Mouse (Mus musculus): ENCODE measurements around the gene Col8a2. TPM values are rescaled to one million over a fixed set of nuclear protein-coding genes. Genes with fewer than 3 reads are reported as not detected.

Gene Col8a2
- polyA plus RNA-seq, 1 experiment from 2014 or later = 1.2 TPM

- Histone ChIP-seq H3K27ac (ENCODE audit: low read depth, low read length) (no peak overlapping the region), H3K36me3 (ENCODE audit: control insufficient read depth, insufficient read depth, low read length) (no peaks in the 10 kb centered on the region), H3K9me3 (replicated peaks; ENCODE audit: control insufficient read depth, low read length) (peaks cover 4% of the 10 kb centered on the region; the same call in 1 of the 2 replicates), H3K9ac (ENCODE audit: low read length) (no peak overlapping the region), H3K4me1 (ENCODE audit: control insufficient read depth, insufficient read depth, low read length) (no peaks in the 10 kb centered on the region), H3K27me3 (replicated peaks; ENCODE audit: control insufficient read depth, insufficient read depth, low read length) (peaks cover 40% of the 10 kb centered on the region), H3K4me3 (ENCODE audit: low read depth, low read length) (no peak overlapping the region), H3K4me2 (ENCODE audit: low read length) (no peak overlapping the region)
- DNase-seq (ENCODE audit: low spot score) (no peak), ATAC-seq (no peak)
- WGBS = 51% methylated on average over 4 of the region's 4 CpGs
Observed at GRCm38 (mm10) chr4:126303877-126304276, 17.3 kb downstream of the Col8a2 start.

- 97% methylated on average over 1 of the region's 1 CpGs for WGBS
- H3K4me3 ChIP-seq (ENCODE audit: low read depth, low read length) = no peak overlapping the region
- no peak overlapping the region for H3K27ac ChIP-seq (ENCODE audit: low read depth, low read length)
- no peaks in the 10 kb centered on the region for H3K36me3 ChIP-seq (ENCODE audit: control insufficient read depth, insufficient read depth, low read length)
- no peak for DNase-seq (ENCODE audit: low spot score)
- H3K4me2 ChIP-seq (ENCODE audit: low read length) = no peak overlapping the region
- peaks cover 28% of the 10 kb centered on the region for H3K27me3 ChIP-seq (replicated peaks; ENCODE audit: control insufficient read depth, insufficient read depth, low read length)
- no peaks in the 10 kb centered on the region for H3K4me1 ChIP-seq (ENCODE audit: control insufficient read depth, insufficient read depth, low read length)
- ATAC-seq = no peak
- no peak overlapping the region for H3K9ac ChIP-seq (ENCODE audit: low read length)
- H3K9me3 ChIP-seq (replicated peaks; ENCODE audit: control insufficient read depth, low read length) = peaks cover 4% of the 10 kb centered on the region; the same call in 1 of the 2 replicates
Observed at GRCm38 (mm10) chr4:126305428-126305827, 18.8 kb downstream of the Col8a2 start.

- Histone ChIP-seq H3K9me3 (replicated peaks; ENCODE audit: control insufficient read depth, low read length) (peaks cover 4% of the 10 kb centered on the region; the same call in 1 of the 2 replicates), H3K4me1 (ENCODE audit: control insufficient read depth, insufficient read depth, low read length) (no peaks in the 10 kb centered on the region), H3K9ac (ENCODE audit: low read length) (no peak overlapping the region), H3K4me2 (ENCODE audit: low read length) (no peak overlapping the region), H3K27me3 (replicated peaks; ENCODE audit: control insufficient read depth, insufficient read depth, low read length) (peaks cover 22% of the 10 kb centered on the region), H3K4me3 (ENCODE audit: low read depth, low read length) (no peak overlapping the region), H3K36me3 (ENCODE audit: control insufficient read depth, insufficient read depth, low read length) (no peaks in the 10 kb centered on the region), H3K27ac (ENCODE audit: low read depth, low read length) (no peak overlapping the region)
- DNase-seq (ENCODE audit: low spot score) = no peak
- 88% methylated on average over 6 of the region's 6 CpGs for WGBS
- no peak for ATAC-seq
Observed at GRCm38 (mm10) chr4:126306058-126306457, 19.5 kb downstream of the Col8a2 start.

- WGBS = 7% methylated on average over 2 of the region's 2 CpGs
- no peak overlapping the region for H3K4me3 ChIP-seq (ENCODE audit: low read depth, low read length)
- H3K4me2 ChIP-seq (ENCODE audit: low read length) = no peak overlapping the region
- H3K27me3 ChIP-seq (replicated peaks; ENCODE audit: control insufficient read depth, insufficient read depth, low read length) = peaks cover 14% of the 10 kb centered on the region
- DNase-seq (ENCODE audit: low spot score) = no peak
- no peak for ATAC-seq
- no peaks in the 10 kb centered on the region for H3K4me1 ChIP-seq (ENCODE audit: control insufficient read depth, insufficient read depth, low read length)
- no peak overlapping the region for H3K9ac ChIP-seq (ENCODE audit: low read length)
- H3K9me3 ChIP-seq (replicated peaks; ENCODE audit: control insufficient read depth, low read length) = peaks cover 4% of the 10 kb centered on the region; the same call in 1 of the 2 replicates
- no peaks in the 10 kb centered on the region for H3K36me3 ChIP-seq (ENCODE audit: control insufficient read depth, insufficient read depth, low read length)
- no peak overlapping the region for H3K27ac ChIP-seq (ENCODE audit: low read depth, low read length)
Observed at GRCm38 (mm10) chr4:126306827-126307226, 20.2 kb downstream of the Col8a2 start.

GRCm38 (mm10) chr4:126309211-126309921, 22.8 kb downstream of the Col8a2 start:
- 18% methylated on average over 20 of the region's 20 CpGs for WGBS
- DNase-seq (ENCODE audit: low spot score) (no peak), ATAC-seq (peak; percentile 70; the same call in 1 of the 2 replicates)
- H3K9ac ChIP-seq (ENCODE audit: low read length) = no peak overlapping the region
- H3K27me3 ChIP-seq (replicated peaks; ENCODE audit: control insufficient read depth, insufficient read depth, low read length) = no peaks in the 10 kb centered on the region
- no peaks in the 10 kb centered on the region for H3K4me1 ChIP-seq (ENCODE audit: control insufficient read depth, insufficient read depth, low read length)
- H3K27ac ChIP-seq (ENCODE audit: low read depth, low read length) = no peak overlapping the region
- H3K36me3 ChIP-seq (ENCODE audit: control insufficient read depth, insufficient read depth, low read length) = no peaks in the 10 kb centered on the region
- peak overlapping the region; percentile 5; the same call in 1 of the 2 replicates for H3K4me3 ChIP-seq (ENCODE audit: low read depth, low read length)
- H3K4me2 ChIP-seq (ENCODE audit: low read length) = peak overlapping the region; percentile 32
- peaks cover 4% of the 10 kb centered on the region; the same call in 1 of the 2 replicates for H3K9me3 ChIP-seq (replicated peaks; ENCODE audit: control insufficient read depth, low read length)

- Histone ChIP-seq H3K4me3 (ENCODE audit: low read depth, low read length) (peak overlapping the region; percentile 5; the same call in 1 of the 2 replicates), H3K4me1 (ENCODE audit: control insufficient read depth, insufficient read depth, low read length) (no peaks in the 10 kb centered on the region), H3K4me2 (ENCODE audit: low read length) (peak overlapping the region; percentile 32), H3K27ac (ENCODE audit: low read depth, low read length) (no peak overlapping the region), H3K36me3 (ENCODE audit: control insufficient read depth, insufficient read depth, low read length) (0 out of 2 replicates have a peak, but pooled peaks cover 3% of the 10 kb centered on the region), H3K9ac (ENCODE audit: low read length) (no peak overlapping the region), H3K27me3 (replicated peaks; ENCODE audit: control insufficient read depth, insufficient read depth, low read length) (no peaks in the 10 kb centered on the region), H3K9me3 (replicated peaks; ENCODE audit: control insufficient read depth, low read length) (peaks cover 4% of the 10 kb centered on the region; the same call in 1 of the 2 replicates)
- ATAC-seq (peak; percentile 90), DNase-seq (ENCODE audit: low spot score) (peak; percentile 90)
- 2% methylated on average over 7 of the region's 7 CpGs for WGBS
Observed at GRCm38 (mm10) chr4:126309922-126310309, 23.3 kb downstream of the Col8a2 start.

GRCm38 (mm10) chr4:126310344-126310743, 23.8 kb downstream of the Col8a2 start:
- DNase-seq (ENCODE audit: low spot score) (no peak), ATAC-seq (no peak)
- H3K9ac ChIP-seq (ENCODE audit: low read length) = no peak overlapping the region
- H3K36me3 ChIP-seq (ENCODE audit: control insufficient read depth, insufficient read depth, low read length) = peaks cover 5% of the 10 kb centered on the region; the same call in 1 of the 2 replicates
- WGBS = 65% methylated on average over 7 of the region's 7 CpGs
- H3K4me1 ChIP-seq (ENCODE audit: control insufficient read depth, insufficient read depth, low read length) = no peaks in the 10 kb centered on the region
- no peak overlapping the region for H3K4me2 ChIP-seq (ENCODE audit: low read length)
- peaks cover 4% of the 10 kb centered on the region; the same call in 1 of the 2 replicates for H3K9me3 ChIP-seq (replicated peaks; ENCODE audit: control insufficient read depth, low read length)
- no peaks in the 10 kb centered on the region for H3K27me3 ChIP-seq (replicated peaks; ENCODE audit: control insufficient read depth, insufficient read depth, low read length)
- H3K4me3 ChIP-seq (ENCODE audit: low read depth, low read length) = no peak overlapping the region
- no peak overlapping the region for H3K27ac ChIP-seq (ENCODE audit: low read depth, low read length)

- H3K27ac ChIP-seq (ENCODE audit: low read depth, low read length) = no peak overlapping the region
- 90% methylated on average over 16 of the region's 16 CpGs for WGBS
- no peak overlapping the region for H3K9ac ChIP-seq (ENCODE audit: low read length)
Observed at GRCm38 (mm10) chr4:126311566-126312200, 25.1 kb downstream of the Col8a2 start.

GRCm38 (mm10) chr4:126313202-126313601, 26.6 kb downstream of the Col8a2 start:
- Histone ChIP-seq H3K27ac (ENCODE audit: low read depth, low read length) (no peak overlapping the region), H3K4me1 (ENCODE audit: control insufficient read depth, insufficient read depth, low read length) (no peaks in the 10 kb centered on the region), H3K4me2 (ENCODE audit: low read length) (no peak overlapping the region), H3K9me3 (replicated peaks; ENCODE audit: control insufficient read depth, low read length) (no peaks in the 10 kb centered on the region), H3K9ac (ENCODE audit: low read length) (no peak overlapping the region), H3K36me3 (ENCODE audit: control insufficient read depth, insufficient read depth, low read length) (peaks cover 34% of the 10 kb centered on the region), H3K27me3 (replicated peaks; ENCODE audit: control insufficient read depth, insufficient read depth, low read length) (no peaks in the 10 kb centered on the region), H3K4me3 (ENCODE audit: low read depth, low read length) (no peak overlapping the region)
- DNase-seq (ENCODE audit: low spot score) (no peak), ATAC-seq (no peak)
- 37% methylated on average over 5 of the region's 5 CpGs for WGBS

More at GRCm38 (mm10) chr4:126311566-126312200, 25.1 kb downstream of the Col8a2 start:
- Histone ChIP-seq H3K9me3 (replicated peaks; ENCODE audit: control insufficient read depth, low read length) (no peaks in the 10 kb centered on the region), H3K4me2 (ENCODE audit: low read length) (no peak overlapping the region), H3K4me1 (ENCODE audit: control insufficient read depth, insufficient read depth, low read length) (no peaks in the 10 kb centered on the region), H3K36me3 (ENCODE audit: control insufficient read depth, insufficient read depth, low read length) (peaks cover 19% of the 10 kb centered on the region), H3K27me3 (replicated peaks; ENCODE audit: control insufficient read depth, insufficient read depth, low read length) (no peaks in the 10 kb centered on the region), H3K4me3 (ENCODE audit: low read depth, low read length) (no peak overlapping the region)
- DNase-seq (ENCODE audit: low spot score) (no peak), ATAC-seq (no peak)

Measured in forebrain, embryonic 14.5 days (tissue).